Mouse (Mus musculus): ENCODE measurements around the gene Cds2.
"Not testable (repeated sequence)": the region's sequence is repeated elsewhere in the genome, so short reads cannot be mapped to it uniquely, and the experiment has no call there.

The Cds2 gene

DNA sequence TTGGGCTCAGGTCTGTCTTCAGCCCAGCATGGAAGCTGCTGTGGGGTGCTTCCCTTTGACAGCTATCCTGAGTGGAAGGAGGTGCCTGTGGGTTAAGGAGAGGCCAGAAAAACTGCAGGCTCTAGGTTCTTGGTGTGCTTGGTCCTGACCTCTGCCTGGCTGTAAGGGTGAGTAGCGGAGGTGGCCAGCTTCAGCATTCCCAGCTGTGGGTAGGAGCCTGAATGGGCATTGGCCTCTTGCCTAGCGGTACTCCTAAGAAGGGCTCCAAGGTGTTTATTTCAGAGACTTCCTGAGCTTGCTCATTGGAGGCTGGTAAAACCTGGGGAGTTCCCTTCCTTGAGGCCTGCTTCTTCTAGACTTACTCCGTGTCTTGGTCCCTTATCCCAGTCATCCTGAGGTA is 28.3 kb downstream of the Cds2 start:
- ATAC-seq (ENCODE audit: low TSS enrichment) = peak; percentile 5; the same call in 1 of the 2 replicates

DNA sequence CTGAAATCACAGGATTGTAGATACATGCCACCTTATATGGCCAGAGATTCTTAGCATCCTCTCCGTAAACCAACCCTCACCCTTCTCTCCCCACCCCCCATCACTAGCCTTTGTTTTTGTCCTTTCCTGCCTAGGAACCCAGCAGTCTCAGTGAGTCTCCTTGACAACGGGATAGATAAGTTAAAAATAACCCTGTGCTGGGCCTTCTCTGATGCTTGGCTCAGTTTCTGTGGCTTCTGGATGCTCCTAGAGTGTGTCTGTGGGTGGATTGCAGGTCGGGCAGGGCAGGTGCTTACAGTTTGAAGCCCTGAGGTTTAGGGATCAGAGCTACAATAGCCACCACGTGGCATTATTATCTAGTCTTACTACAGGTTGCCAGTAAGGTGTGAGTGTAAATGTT is 29.1 kb downstream of the Cds2 start:
- ATAC-seq (ENCODE audit: low TSS enrichment) = peak; percentile 68

DNA sequence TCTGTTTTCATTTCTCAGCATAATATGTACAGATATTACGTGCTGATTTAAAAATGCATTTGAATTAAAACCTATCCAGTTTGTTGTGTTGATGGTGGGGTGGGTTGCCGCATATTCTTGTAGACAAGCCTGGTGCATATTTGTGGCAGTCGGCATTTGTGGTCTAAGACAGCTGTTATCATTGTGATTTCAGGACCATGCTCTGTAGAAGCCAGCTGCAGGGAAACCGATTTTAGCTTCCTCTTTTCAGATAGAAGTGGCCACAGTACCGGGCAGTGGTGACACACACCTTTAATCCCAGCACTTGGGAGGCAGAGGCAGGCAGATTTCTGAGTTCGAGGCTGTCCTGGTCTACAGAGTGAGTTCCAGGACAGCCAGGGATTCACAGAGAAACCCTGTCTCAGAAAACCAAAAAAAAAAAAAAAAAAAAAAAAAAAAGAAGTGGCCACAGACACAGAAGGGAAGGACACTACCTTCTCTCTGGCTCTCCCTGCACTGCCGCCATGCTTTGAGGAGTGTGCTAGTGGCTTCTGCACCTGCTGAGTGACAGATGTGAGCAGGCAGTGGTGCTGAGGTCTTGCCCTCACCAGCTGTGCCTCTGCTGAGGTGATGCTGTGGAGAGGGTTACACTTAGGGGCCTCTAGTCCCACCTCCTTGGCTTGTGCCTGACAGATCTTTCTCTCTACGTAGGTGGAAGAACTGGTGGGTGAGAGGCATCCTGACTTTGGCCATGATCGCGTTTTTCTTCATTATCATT is 30.9 kb downstream of the Cds2 start:
- ATAC-seq (ENCODE audit: low TSS enrichment) = no peak

DNA sequence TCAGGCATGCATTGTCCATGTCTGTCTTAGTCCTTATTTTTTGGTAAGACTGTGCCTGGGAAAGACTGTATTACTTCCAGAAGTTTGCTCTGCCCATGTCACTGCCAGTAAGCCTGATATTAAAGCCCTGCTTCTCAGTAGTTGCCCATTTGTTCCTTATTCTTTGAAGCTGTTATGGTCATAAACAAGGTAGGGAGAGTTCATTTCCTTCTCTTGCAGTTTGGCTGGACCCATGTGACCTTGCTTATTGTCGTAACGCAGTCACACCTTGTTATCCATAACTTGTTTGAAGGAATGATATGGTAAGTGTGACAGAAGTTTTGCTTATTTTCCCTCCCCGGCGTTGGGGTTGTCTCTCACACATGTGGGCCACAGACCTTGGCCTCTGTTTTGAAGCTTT is 35.3 kb downstream of the Cds2 start:
- no peak for ATAC-seq (ENCODE audit: low TSS enrichment)

DNA sequence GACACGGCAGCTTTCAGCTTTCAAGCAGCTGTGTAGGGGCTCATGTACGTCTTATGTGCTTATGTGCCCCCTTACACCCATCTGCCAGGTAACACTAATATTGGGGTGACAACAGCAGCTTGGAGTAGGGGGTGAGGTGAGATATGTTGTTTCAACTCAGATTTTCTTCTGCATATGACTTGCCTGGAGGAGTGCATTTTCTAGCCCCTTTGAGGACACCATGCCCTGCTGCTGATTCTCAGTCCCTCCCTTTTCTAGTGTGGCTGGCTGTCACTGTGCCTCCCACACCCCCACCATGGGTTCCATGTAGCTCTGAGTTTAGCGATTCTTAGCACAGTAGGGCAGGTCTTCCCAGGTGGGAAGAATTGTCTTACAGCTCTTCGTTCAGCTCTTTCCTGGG is 38.5 kb downstream of the Cds2 start:
- ATAC-seq (ENCODE audit: low TSS enrichment) = no peak

DNA sequence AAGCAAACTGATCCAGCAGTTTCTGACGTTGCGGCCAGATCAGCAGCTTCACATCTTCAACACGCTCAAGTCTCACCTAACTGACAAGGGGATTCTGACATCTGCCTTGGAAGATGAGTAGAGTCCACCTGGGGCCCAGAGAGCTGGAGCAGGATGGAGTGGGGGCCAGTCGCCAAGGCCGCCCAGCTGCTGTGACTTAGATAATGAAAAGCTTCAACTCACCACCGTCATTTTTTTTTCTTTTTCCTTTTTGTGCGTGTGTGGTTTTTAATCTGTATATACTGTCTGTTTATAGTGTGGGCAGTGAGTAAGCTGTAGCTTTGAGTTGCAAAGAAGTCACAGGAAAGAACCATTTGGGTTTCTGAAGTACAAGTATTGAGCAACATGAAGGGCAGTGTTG is 42.2 kb downstream of the Cds2 start:
- no peak for ATAC-seq (ENCODE audit: low TSS enrichment)

DNA sequence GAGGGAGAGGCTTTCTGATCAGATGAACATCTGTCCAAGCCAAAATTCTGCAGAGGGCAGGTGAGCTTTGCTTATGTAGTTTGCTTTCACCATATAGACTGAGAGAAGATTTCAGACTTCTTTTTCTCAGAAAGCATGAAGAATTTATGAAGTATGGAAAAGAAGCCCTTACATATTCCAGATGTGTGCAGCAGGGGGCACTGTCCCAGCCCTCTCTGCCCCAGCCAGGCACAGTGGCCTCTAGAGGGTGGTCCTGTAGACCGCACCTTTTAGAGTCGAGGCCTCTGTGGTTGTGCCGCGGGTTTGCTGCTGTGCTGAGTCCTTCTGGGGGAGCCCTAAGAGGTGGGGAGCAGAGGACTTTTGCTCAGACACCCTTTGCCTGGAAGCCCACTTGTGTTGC is 43.0 kb downstream of the Cds2 start:
- ATAC-seq (ENCODE audit: low TSS enrichment) = no peak; the same call in 1 of the 2 replicates

DNA sequence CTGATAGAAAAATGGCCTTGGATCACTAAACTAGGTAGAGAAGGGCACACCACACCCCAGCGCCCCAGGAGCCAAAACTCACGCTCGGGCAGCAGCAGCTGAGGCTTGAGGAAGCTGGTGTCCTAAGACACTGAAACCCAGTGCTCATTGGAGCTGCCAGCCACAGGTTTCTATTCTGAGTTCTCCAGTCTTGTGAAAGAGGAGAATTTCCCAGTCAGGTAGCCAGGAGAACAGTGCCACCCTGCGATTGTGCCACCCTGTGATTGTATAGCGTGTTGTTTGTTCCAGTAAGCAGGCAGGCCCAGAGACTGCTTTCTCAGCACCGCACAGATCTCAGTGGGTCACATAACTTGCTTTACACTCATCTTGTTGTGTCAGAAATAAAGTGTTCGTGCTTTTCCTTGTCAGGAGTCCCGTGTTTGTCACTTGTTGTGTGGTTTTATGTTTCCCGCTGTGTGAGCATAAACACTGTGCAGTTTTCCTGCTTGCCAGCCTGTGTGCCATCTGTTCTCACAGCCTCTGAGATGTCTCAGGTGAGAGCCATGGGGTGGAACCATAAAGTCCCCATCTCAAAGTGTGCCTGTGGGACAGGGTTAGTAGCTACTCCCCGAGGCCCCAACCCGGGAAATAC is 44.4 kb downstream of the Cds2 start:
- ATAC-seq (ENCODE audit: low TSS enrichment) = no peak

DNA sequence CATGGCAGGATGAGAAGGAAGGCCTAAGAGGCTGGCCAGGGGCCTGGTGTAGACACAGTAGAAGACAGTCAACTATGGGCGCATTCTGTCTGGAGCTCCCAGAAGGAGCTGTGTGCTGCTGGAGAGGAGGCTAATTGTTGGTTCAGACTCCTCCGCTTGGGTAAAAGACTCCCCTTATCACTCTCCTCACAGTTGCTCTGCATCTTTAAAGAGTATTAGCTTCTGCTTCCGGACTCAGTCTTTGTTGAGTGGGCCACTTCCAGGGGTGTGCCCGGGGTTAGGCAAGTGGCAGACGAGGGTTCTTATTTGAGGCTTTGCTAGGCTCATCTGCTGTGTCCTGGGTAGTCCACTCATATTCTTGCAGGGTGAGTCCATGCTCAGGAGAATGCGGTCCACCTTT is 45.9 kb downstream of the Cds2 start:
- no peak for ATAC-seq (ENCODE audit: low TSS enrichment)

DNA sequence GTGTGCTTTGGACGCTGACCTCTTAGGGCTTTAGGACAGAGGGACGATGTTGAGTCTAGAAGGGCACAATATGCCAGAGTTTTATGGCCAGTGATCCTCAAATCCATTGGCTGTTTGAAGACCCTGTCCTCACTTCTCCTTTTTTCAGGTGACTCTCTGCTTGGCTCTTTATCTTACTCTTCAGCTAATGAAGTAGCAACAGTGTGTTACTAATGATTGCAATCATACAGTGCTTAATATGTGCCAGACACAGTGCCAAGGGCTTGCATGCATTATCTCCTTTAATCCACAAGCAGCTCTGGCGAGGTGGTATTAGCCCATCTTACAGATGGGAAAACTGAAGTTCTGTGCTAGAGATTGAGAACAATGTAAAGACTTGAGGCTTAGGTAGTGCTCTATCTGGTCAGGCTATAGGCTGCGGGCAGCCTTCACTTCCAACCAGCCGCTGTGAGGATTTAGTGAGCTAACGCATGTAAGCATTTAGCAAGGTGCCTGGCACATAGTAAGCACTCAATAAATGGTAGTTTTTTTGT is 46.5 kb downstream of the Cds2 start:
- ATAC-seq (ENCODE audit: low TSS enrichment) = no peak

DNA sequence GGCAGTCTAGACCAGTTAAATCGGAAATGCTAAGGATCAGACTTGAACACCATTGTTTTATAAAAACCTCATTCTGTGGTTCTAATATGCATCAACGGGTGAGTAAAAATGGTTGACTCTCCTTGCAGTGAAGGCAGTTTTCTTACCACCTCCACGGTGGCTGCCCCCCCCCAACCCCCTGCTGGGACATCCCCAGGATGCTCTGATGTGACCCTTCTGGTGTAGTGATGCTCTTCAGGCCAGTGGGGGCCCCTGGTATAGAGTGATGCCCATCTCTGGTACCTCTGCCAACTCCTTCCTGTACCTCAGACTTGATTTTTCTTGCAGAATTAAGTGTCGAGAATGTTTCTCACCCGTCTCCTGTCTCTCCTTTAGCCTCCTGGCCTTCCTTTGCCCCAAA is 49.7 kb downstream of the Cds2 start:
- ATAC-seq (ENCODE audit: low TSS enrichment) = no peak

DNA sequence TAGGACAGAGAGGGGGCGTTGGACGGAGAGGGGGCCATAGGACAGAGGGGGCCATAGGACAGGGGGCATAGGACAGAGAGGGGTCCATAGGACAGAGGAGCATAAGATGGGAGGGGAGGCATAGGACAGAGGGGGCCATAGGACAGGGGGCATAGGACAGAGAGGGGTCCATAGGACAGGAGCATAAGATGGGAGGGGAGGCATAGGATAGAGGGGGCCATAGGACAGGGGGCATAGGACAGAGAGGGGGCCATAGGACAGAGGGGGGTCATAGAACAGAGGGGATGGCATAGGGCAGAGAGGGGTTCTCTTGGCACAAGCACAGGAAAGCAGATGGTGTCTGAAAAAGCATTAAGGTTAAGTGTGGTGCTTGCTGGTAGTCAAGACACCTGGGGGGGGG is 50.6 kb downstream of the Cds2 start:
- no peak for ATAC-seq (ENCODE audit: low TSS enrichment)

DNA sequence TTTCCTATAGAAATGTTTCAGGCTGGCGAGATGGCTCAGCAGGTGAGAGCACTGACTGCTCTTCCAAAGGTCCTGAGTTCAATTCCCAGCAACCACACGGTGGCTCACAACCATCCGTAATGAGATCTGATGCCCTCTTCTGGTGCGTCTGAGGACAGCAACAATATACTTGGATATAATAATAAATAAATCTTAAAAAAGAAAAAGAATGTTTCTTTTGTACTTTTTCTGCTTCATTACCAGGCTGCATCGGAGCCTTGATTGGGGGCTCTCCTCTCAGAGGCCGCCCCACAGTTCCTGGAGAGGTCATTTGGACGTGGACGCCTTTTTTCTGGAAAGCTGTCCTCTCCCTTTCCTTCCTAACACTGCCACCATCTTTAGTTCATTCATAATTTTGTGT is 51.1 kb downstream of the Cds2 start:
- ATAC-seq (ENCODE audit: low TSS enrichment) = not testable (repeated sequence)

DNA sequence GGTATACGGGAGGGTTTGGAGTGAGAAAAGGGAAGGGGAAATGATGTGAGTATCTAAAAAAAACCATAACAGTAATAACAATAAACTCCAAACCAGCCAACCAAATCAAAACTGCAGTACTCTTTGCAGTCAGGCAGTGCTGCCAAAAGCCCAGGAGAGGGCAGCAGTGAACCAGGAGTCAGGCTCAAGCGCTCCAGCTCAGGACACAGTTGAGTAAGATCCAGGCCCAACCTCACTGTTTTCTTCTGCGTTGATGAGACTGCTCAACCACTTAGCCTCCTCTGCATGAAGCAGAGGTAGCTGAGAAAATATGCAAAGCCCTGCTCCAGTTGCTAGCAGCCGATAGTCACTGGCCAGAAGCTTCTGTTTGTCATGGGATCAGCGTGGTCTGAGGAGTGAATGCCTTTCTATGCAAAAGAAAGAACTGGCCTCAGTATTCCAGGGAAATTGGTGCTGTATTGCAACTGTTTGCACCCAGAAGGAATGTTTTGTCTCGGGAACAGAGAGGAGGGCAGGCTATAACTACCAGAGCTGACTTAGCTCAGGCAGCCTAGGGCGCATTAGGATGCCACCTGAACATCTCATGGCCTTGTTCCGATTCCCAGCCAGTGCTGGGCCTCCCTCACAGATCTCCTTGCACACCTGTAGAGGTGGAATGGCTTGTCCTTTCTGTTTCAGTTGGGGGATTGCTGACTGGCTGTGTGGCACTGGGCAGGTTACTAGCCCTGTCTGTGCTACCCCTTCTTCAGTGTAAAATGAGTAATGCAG is 53.3 kb downstream of the Cds2 start:
- peak; percentile 98 for ATAC-seq (ENCODE audit: low TSS enrichment)

DNA sequence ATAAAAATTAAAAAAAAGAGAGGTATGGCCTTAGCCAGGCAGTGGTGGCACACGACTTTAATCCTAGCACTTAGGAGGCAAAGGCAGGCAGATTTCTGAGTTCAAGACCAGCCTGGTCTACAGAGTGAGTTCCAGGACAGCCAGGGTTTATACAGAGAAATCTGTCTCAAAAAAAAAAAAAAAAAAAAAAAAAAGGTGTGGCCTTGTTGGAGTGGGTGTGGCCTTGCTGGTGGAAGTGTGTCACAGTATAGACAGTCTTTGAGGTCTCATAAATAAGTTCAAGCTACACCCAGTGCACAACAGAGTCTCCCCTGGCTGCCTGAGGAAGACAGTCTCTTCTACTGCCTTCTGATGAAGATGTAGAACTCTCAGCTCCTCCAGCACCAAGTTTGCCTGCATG is 54.2 kb downstream of the Cds2 start:
- ATAC-seq (ENCODE audit: low TSS enrichment) = no peak

DNA sequence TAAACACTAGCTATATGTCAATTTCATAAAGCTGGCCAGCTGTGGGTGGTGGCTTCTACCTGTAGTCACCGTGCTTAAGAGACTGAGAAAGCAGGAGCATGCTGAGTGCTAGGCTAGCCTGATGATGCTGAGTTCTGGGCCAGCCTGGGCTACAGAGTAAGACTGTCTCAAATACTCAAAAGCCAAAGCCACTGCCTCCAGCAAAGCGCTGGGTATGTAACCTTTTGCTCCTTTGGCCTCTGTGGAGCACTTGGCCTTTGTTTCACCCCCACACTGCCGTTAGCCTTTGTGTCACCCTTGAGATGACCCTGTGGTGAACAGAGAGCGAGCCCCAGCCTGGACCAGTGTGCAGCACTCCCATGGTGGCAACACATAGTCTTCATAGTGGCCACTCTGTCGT is 57.6 kb downstream of the Cds2 start:
- ATAC-seq (ENCODE audit: low TSS enrichment) = no peak

DNA sequence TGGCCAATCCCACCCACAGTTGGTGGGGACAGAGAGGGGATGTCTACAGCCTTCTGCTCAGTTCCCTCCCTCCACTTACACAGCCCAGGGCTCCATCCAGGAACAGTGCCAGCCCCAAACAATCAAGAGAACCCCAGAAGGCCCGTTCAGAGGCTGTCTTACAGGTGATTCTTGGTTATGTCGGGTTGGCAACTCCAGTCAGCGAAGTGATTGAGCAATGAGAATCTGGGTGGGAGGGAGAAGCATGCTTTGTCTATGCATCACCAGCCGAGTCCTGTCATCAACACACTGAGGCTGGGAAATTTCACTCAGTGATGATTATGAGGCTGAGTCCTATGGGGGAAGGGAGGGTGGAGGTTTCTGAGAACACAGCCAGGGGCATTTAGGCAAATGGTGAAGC is 60.6 kb downstream of the Cds2 start:
- no peak for ATAC-seq (ENCODE audit: low TSS enrichment)

DNA sequence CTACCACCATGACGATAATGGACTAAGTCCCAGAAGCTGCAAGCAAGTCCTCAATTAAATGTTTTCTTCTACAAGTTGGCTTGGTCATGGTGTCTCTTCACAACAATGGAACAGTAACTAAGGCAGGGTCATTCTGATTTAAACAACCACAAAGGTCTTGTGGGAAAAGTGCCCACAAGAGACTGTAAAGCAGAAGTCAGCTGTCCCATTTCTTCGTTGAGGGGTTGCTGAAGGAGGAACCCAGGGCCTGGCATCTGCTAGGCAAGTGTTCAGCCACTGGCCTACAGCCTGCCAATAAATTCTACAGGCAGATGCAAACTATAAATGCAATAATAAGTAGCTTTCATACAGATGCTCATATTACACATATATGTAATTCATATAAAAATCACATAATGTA is 74.3 kb downstream of the Cds2 start:
- ATAC-seq (ENCODE audit: low TSS enrichment) = no peak

DNA sequence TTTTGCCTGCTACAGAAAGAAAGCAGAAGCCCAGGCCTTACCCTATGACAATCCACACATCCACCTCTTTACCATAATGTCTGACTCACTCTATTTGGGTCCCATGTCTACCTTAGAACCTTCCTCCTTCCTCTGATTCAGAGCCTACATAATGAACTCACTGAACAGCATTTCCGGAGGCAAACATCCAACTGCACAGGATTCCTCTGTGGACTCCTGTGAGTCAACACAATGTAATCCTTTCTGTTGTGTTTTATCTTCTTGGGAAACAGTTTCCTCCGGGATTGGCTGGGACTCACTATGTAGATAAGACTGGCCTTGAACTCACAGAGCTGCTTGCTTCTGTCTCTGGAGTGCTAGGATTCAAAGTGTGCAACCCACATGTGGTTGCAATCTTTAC is 77.4 kb downstream of the Cds2 start:
- ATAC-seq (ENCODE audit: low TSS enrichment) = no peak

DNA sequence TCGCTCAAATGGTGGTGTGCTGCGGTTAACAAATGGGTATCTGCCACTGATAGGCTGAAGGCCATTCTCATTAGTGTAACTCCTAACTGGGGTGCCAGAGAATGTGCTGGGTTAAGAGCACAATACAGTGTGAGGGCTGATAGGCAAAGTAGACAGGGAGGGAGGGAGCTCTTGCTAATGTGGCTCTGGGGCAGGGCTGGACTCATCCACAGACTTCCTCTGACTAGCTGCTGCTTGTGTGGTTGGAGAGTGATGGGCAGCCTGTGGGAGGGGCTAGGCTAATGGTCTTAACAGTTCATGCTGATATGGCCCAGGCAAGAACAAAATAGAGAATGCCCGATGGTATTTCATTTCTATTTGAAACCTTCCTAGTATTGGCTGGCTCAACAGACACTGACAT is 78.3 kb downstream of the Cds2 start:
- no peak for ATAC-seq (ENCODE audit: low TSS enrichment)

DNA sequence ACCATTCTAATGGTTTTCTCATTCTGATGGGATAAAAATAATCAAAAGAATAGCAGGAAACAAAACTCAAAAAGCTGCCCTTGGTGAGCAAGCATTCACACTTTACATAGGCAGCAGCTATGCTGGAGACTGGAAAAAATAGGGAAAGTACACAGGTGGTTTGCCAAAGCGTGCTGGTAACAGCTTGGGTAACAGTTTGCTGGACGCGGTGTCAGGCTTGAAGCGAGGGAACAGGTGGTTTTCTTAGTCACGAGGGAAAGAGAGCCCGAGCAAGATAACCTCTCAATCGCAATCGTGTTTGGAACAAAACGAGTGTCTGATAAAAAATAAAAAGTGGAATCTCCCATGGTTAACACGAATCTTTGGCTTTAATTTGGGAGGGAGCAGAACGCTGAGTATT is 80.9 kb downstream of the Cds2 start:
- ATAC-seq (ENCODE audit: low TSS enrichment) = no peak

Data from frontal cortex, adult (tissue).